Mouse (Mus musculus): ENCODE data around the gene Ctbp1.
A peak's percentile ranks its signal among the peaks of the same experiment; 100 is the strongest.

The Ctbp1 gene

GRCm38 (mm10) chr5:33274953-33275454 lies at the start of gene Ctbp1:
TSS of gene Ctbp1 (minus strand) at chr5:33274994.
- peak; percentile 93 for DNase-seq

GRCm38 (mm10) chr5:33324491-33324890 lies 49.7 kb upstream of the Ctbp1 start:
- DNase-seq, result no peak

GRCm38 (mm10) chr5:33312192-33312591 lies 37.4 kb upstream of the Ctbp1 start:
- DNase-seq, result no peak

GRCm38 (mm10) chr5:33310704-33311462 lies 36.1 kb upstream of the Ctbp1 start:
- peak; percentile 8 for DNase-seq

GRCm38 (mm10) chr5:33301801-33302200 lies 27.0 kb upstream of the Ctbp1 start:
- no peak for DNase-seq

GRCm38 (mm10) chr5:33297164-33297563 lies 22.4 kb upstream of the Ctbp1 start:
- peak; percentile 13 for DNase-seq

GRCm38 (mm10) chr5:33293796-33294430 lies 19.1 kb upstream of the Ctbp1 start:
- no peak for DNase-seq

GRCm38 (mm10) chr5:33283951-33284350 lies 9.2 kb upstream of the Ctbp1 start:
- no peak for DNase-seq

GRCm38 (mm10) chr5:33281428-33281827 lies 6.6 kb upstream of the Ctbp1 start:
- DNase-seq, result no peak

GRCm38 (mm10) chr5:33278950-33279349 lies 4.2 kb upstream of the Ctbp1 start:
- DNase-seq, result peak; percentile 41

GRCm38 (mm10) chr5:33277286-33277685 lies 2.5 kb upstream of the Ctbp1 start:
- no peak for DNase-seq

GRCm38 (mm10) chr5:33275754-33276153 lies 960 bp upstream of the Ctbp1 start:
- no peak for DNase-seq

GRCm38 (mm10) chr5:33274085-33274952 lies 475 bp downstream of the Ctbp1 start:
- peak; percentile 94 for DNase-seq

- no peak for DNase-seq
These were observed 1.1 kb downstream of the Ctbp1 start for GRCm38 (mm10) chr5:33273777-33274084.

- no peak for DNase-seq
These were observed 1.7 kb downstream of the Ctbp1 start for GRCm38 (mm10) chr5:33272845-33273776.

- no peak for DNase-seq
These were observed 2.6 kb downstream of the Ctbp1 start for GRCm38 (mm10) chr5:33272146-33272545.

GRCm38 (mm10) chr5:33270568-33270967 lies 4.2 kb downstream of the Ctbp1 start:
- peak; percentile 89 for DNase-seq

- DNase-seq, result no peak
These were observed 20.4 kb downstream of the Ctbp1 start for GRCm38 (mm10) chr5:33254416-33254815.

- no peak for DNase-seq
These were observed 26.6 kb downstream of the Ctbp1 start for GRCm38 (mm10) chr5:33248186-33248585.

- no peak for DNase-seq
These were observed 27.4 kb downstream of the Ctbp1 start for GRCm38 (mm10) chr5:33247387-33247786.

GRCm38 (mm10) chr5:33245701-33246100 lies 29.1 kb downstream of the Ctbp1 start:
- no peak for DNase-seq

- no peak for DNase-seq
These were observed 30.3 kb downstream of the Ctbp1 start for GRCm38 (mm10) chr5:33244377-33244920.
